Mouse (Mus musculus): Measurements from ENCODE around the gene Smpd1. TPM values are rescaled to one million over a fixed set of nuclear protein-coding genes. Genes with fewer than 3 reads are reported as not detected.

The Smpd1 gene
- total RNA-seq, 2 experiments from 2014 or later: 170 to 189 TPM

Other genes with a start within 250 kb of the Smpd1 start
- not detected for gene Olfr689, start 243.2 kb upstream of the Smpd1 start, total RNA-seq (2021)
- not detected for gene Olfr690, start 220.3 kb upstream of the Smpd1 start, total RNA-seq (2021)
- not detected for gene Olfr691, start 212.1 kb upstream of the Smpd1 start, total RNA-seq (2021)
- not detected for gene Olfr692, start 186.1 kb upstream of the Smpd1 start, total RNA-seq (2021)
- not detected for gene Gm5901, start 179.3 kb upstream of the Smpd1 start, total RNA-seq (2021)
- gene Fam160a2, start 154.3 kb upstream of the Smpd1 start, total RNA-seq (2021): 10 to 100 TPM; 15.5 to 16.1 TPM
- gene Cnga4, start 149.8 kb upstream of the Smpd1 start, total RNA-seq (2021): not detected
- gene Cckbr, start 128.6 kb upstream of the Smpd1 start, total RNA-seq (2021): not detected
- 10 to 100 TPM; 20.0 to 20.7 TPM for gene Cavin3, start 72.1 kb upstream of the Smpd1 start, total RNA-seq (2021)
- gene Apbb1, start 27.3 kb downstream of the Smpd1 start, total RNA-seq (2021): 100 to 1,000 TPM; 119 to 124 TPM
- gene Hpx, start 45.8 kb downstream of the Smpd1 start, total RNA-seq (2021): not detected
- 10 to 100 TPM; 20.7 to 21.3 TPM for gene Trim3, start 79.2 kb downstream of the Smpd1 start, total RNA-seq (2021)
- gene Timm10b, start 85.7 kb downstream of the Smpd1 start, total RNA-seq (2021): 10 to 100 TPM; 77.9 to 82.3 TPM
- 10 to 100 TPM; 11.6 to 12.4 TPM for gene Arfip2, start 86.1 kb downstream of the Smpd1 start, total RNA-seq (2021)
- 1 to 10 TPM; 3.1 to 5.9 TPM for gene Gm45799, start 86.2 kb downstream of the Smpd1 start, total RNA-seq (2021)
- under 1 TPM; 0.23 to 0.30 TPM for gene Dnhd1, start 96.5 kb downstream of the Smpd1 start, total RNA-seq (2021)
- 10 to 100 TPM; 75.0 to 75.7 TPM for gene Ilk, start 182.2 kb downstream of the Smpd1 start, total RNA-seq (2021)
- gene Rrp8, start 183.0 kb downstream of the Smpd1 start, total RNA-seq (2021): 10 to 100 TPM in 1 of 2 experiments, 1 to 10 TPM in 1; 9.6 to 14.5 TPM
- 100 to 1,000 TPM in 1 of 2 experiments, 10 to 100 TPM in 1; 94.8 to 120 TPM for gene Taf10, start 190.0 kb downstream of the Smpd1 start, total RNA-seq (2021)
- 10 to 100 TPM; 39.1 to 52.2 TPM for gene Tpp1, start 197.9 kb downstream of the Smpd1 start, total RNA-seq (2021)
- 1 to 10 TPM; 6.0 to 7.3 TPM for gene Dchs1, start 233.3 kb downstream of the Smpd1 start, total RNA-seq (2021)